In the genomic region with DNA sequence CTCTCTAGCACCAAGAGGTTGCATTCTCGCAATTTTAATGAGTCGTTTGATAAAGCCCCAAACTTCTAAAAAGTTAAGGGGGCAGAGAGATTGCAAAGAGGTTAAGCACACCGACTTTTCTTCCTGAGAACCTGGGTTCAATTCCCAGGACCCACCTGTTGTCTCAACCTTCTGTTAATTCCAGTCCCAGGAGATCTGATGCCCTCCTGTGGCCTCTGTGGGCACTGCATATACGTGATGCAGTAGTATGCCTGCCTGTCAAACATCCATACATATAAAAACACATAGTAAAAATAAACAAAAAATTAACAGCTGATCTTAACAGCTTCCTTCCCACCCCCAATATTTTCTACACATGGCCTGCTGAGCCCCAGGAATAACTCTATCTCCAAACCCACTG, we compare ENCODE assay signal across 9 mouse cellular contexts.
DNase-seq lines count a peak whose midpoint lies in the region; ATAC-seq and TF ChIP-seq lines count a peak whose summit lies in the region.
"Had no signal": no experiment of that assay in that cellular context is flagged by ENCODE, and none has a peak within 500 bp of the region (broad histone marks: within the 10 kb centered on the region; RNA-seq: fewer than 3 reads in every experiment).

No protein-coding gene starts in this region.

- TF ChIP-seq CTCF in kidney, postnatal 0 days (IDR thresholded peaks at IDR 0.05; ENCODE audit: low read depth) = peak; percentile 56

- no peak overlapping the region for H3K4me3 ChIP-seq in kidney, postnatal 0 days (replicated peaks; ENCODE audit: low read depth, low read length)
- no peak overlapping the region for H3K4me3 ChIP-seq in kidney, embryonic 14.5 days (ENCODE audit: low read length)
- H3K4me3 ChIP-seq: limb, embryonic 15.5 days had no signal

- no peak overlapping the region for H3K27ac ChIP-seq in kidney, postnatal 0 days
- H3K27ac ChIP-seq in kidney, embryonic 14.5 days (ENCODE audit: low read depth, low read length) = no peak overlapping the region
- H3K27ac ChIP-seq: limb, embryonic 15.5 days had no signal

- H3K36me3 ChIP-seq in kidney, postnatal 0 days (ENCODE audit: insufficient read depth, low read length) = no peaks in the 10 kb centered on the region
- no peaks in the 10 kb centered on the region for H3K36me3 ChIP-seq in kidney, embryonic 14.5 days (ENCODE audit: control insufficient read depth, insufficient read depth, low read length)

- ATAC-seq in kidney, postnatal 0 days (replicated peaks; ENCODE audit: low FRiP score, low read depth) = no peak
- ATAC-seq in kidney, embryonic 14.5 days (ENCODE audit: low FRiP score, low TSS enrichment) = no peak
- peak; percentile 55; the same call in 1 of the 2 replicates for ATAC-seq in granulocyte monocyte progenitor cell, adult 5-6 weeks (replicated peaks; ENCODE audit: poor library complexity, severe bottlenecking)

- H3K4me2 ChIP-seq in kidney, postnatal 0 days (ENCODE audit: low read length) = no peak overlapping the region
- no peak overlapping the region for H3K4me2 ChIP-seq in kidney, embryonic 14.5 days (replicated peaks; ENCODE audit: low read depth, low read length)
- H3K4me2 ChIP-seq: limb, embryonic 15.5 days had no signal

- 0 out of 2 replicates have a peak, but pooled peaks cover 5% of the 10 kb centered on the region for H3K4me1 ChIP-seq in kidney, postnatal 0 days (replicated peaks; ENCODE audit: insufficient read depth, low read length)
- 0 out of 2 replicates have a peak, but pooled peaks cover 4% of the 10 kb centered on the region for H3K4me1 ChIP-seq in kidney, embryonic 14.5 days (ENCODE audit: control insufficient read depth, insufficient read depth, low read length)

- no peaks in the 10 kb centered on the region for H3K9me3 ChIP-seq in kidney, postnatal 0 days (replicated peaks; ENCODE audit: low read length)
- no peaks in the 10 kb centered on the region for H3K9me3 ChIP-seq in kidney, embryonic 14.5 days (ENCODE audit: control insufficient read depth, low read length)
- H3K9me3 ChIP-seq: limb, embryonic 15.5 days had no signal

- H3K27me3 ChIP-seq in kidney, postnatal 0 days (ENCODE audit: insufficient read depth, low read length) = no peaks in the 10 kb centered on the region
- H3K27me3 ChIP-seq in kidney, embryonic 14.5 days (ENCODE audit: control insufficient read depth, insufficient read depth, low read length) = no peaks in the 10 kb centered on the region
- H3K27me3 ChIP-seq: limb, embryonic 15.5 days had no signal

- no peak for DNase-seq in kidney, postnatal 0 days (ENCODE audit: low spot score)
- DNase-seq in CD8-positive naive resting alpha-beta T cell, adult 2 months (ENCODE audit: low read depth in 2 of 2, low spot score in 2 of 2) = peak; percentile 4 to 43
- peak; percentile 12 for DNase-seq in adipocyte (ENCODE audit: low spot score)
- DNase-seq in naive thymus-derived CD4-positive, alpha-beta T cell, adult 2 months (ENCODE audit: low read depth) = peak; percentile 60
- DNase-seq in urinary bladder, postnatal 4 days (ENCODE audit: low spot score in 2 of 2) = no peak
- DNase-seq in layer of hippocampus, adult 9-10 months (ENCODE audit: low spot score) = no peak

- 83% methylated on average over 4 of the region's 4 CpGs for WGBS in kidney, postnatal 0 days
- WGBS in kidney, embryonic 14.5 days = 77% methylated on average over 4 of the region's 4 CpGs

- H3K9ac ChIP-seq in kidney, postnatal 0 days (ENCODE audit: low read depth, low read length) = no peak overlapping the region
- H3K9ac ChIP-seq in kidney, embryonic 14.5 days (ENCODE audit: low read depth, low read length) = no peak overlapping the region
- H3K9ac ChIP-seq: limb, embryonic 15.5 days had no signal

Comparison
In these comparisons a context has a peak if more than half of its experiments do, and no peak if none do; other contexts are left out.
1. DNase-seq: peak in CD8-positive naive resting alpha-beta T cell, adult 2 months (2 of 2), adipocyte (single experiment) and naive thymus-derived CD4-positive, alpha-beta T cell, adult 2 months (single experiment); none in kidney, postnatal 0 days (single experiment), urinary bladder, postnatal 4 days (0 of 2) and layer of hippocampus, adult 9-10 months (single experiment).